Mouse (Mus musculus): ENCODE results near the gene 4930435E12Rik.

GRCm38 (mm10) chr16:38789966-38790365 is 38.6 kb downstream of the 4930435E12Rik start:
- TF ChIP-seq CTCF (IDR thresholded peaks at IDR 0.05; ENCODE audit: low read depth) (no peak), EP300 (IDR thresholded peaks at IDR 0.05; ENCODE audit: low read depth) (no peak)
